Mouse (Mus musculus) liver, embryonic 14.5 days (tissue): ENCODE data around the gene Sim1. TPM values are rescaled to one million over a fixed set of nuclear protein-coding genes. Genes with fewer than 3 reads are reported as not detected.

Experiments used
- ATAC-seq: fragments of 200-750 bp; cut with Nextera tagmentation; 2 replicates; pipeline ENCODE4 v1.8.0; 2017; ENCODE audit warnings: moderate number of reproducible peaks, mild to moderate bottlenecking, moderate library complexity; ENCODE audit not compliant: insufficient read depth
- DNase-seq, 3 experiments: peaks; one replicate each; pipeline ENCODE4 v3.0.0-alpha.2; 2012 to 2013; ENCODE audit warnings: low read depth in 3 of 3, low spot score in 3 of 3
- H3K27ac ChIP-seq: fragments of 300-500 bp; sonication (generic); 2 replicates; pipeline ENCODE4 v1.5.1; 2014; ENCODE audit warnings: moderate library complexity, mild to moderate bottlenecking, control low read depth, inconsistent platforms
- H3K27me3 ChIP-seq: fragments of 300-500 bp; sonication (generic); 2 replicates; pipeline ENCODE4 v1.6.1; 2014; ENCODE audit warnings: mild to moderate bottlenecking, low read length, moderate library complexity; ENCODE audit not compliant: control insufficient read depth, insufficient read depth
- H3K36me3 ChIP-seq: fragments of 300-500 bp; sonication (generic); replicated peaks from 2 replicates; pipeline ENCODE4 v1.6.1; 2014; ENCODE audit warnings: low read depth; ENCODE audit not compliant: control insufficient read depth, insufficient read depth
- H3K4me1 ChIP-seq, 2 experiments: fragments of 200-500 bp in 1 of 2; fragments of 300-500 bp in 1 of 2; sonication (generic) in 1 of 2; replicated peaks; 2 replicates each; pipeline ENCODE4 v1.6.1; 2012 to 2014; ENCODE audit warnings: antibody characterized with exemption in 1 of 2, inconsistent platforms in 1 of 2, low read length in 1 of 2; ENCODE audit not compliant: control insufficient read depth in 2 of 2, insufficient read depth in 2 of 2
- H3K4me2 ChIP-seq: fragments of 300-500 bp; sonication (generic); 2 replicates; pipeline ENCODE4 v1.6.1; 2014; ENCODE audit warnings: low read depth, mild to moderate bottlenecking, control low read depth, moderate library complexity
- H3K4me3 ChIP-seq, 2 experiments: fragments of 200-500 bp in 1 of 2; fragments of 300-500 bp in 1 of 2; sonication (generic) in 1 of 2; 2 replicates each; pipeline ENCODE4 v1.5.1; 2012 to 2014; ENCODE audit warnings: low read depth in 2 of 2, low read length in 2 of 2, mild to moderate bottlenecking in 2 of 2, control low read depth in 1 of 2, inconsistent platforms in 1 of 2, moderate library complexity in 1 of 2; ENCODE audit not compliant: insufficient read depth in 1 of 2
- H3K9ac ChIP-seq: fragments of 300-500 bp; sonication (generic); replicated peaks from 2 replicates; pipeline ENCODE4 v1.6.1; 2014; ENCODE audit warnings: mild to moderate bottlenecking, control low read depth, moderate library complexity
- H3K9me3 ChIP-seq: fragments of 300-500 bp; sonication (generic); 2 replicates; pipeline ENCODE4 v1.6.1; 2016; ENCODE audit warnings: low read length, mixed read lengths; ENCODE audit not compliant: control insufficient read depth
- CTCF ChIP-seq: IDR thresholded peaks from 2 replicates; pipeline ENCODE4 v1.5.1; 2016; ENCODE audit warnings: antibody characterized with exemption, low read depth, control low read depth
- EP300 ChIP-seq: IDR thresholded peaks from 2 replicates; pipeline ENCODE4 v1.6.1; 2016; ENCODE audit warnings: antibody characterized with exemption, low read depth
- WGBS: fragments of 180-500 bp; shearing (Covaris S2); extraction: QIAGEN DNeasy Blood & Tissue Kit; methylation state at CpG from one replicate; pipeline ENCODE4 v1.1.7; 2014; ENCODE audit not compliant: insufficient replicate concordance; 5-methylcytosine and 5-hydroxymethylcytosine counted together
- polyA plus RNA-seq, 2 experiments: library from polyadenylated mRNA; depleted of rRNA in 1 of 2; stranded (reverse) in 1 of 2; unstranded in 1 of 2; fragments of >200 nt; fragmentation: Nextera tagmentation in 1 of 2; extraction: Ambion mirVana in 1 of 2; gene quantifications; 2 replicates each; pipeline versions ENCODE4 v1.2.1 to v1.2.3; 2012 to 2014

The Sim1 gene
- polyA plus RNA-seq (2012; rRNA removed) (not detected in 2 replicates), polyA plus RNA-seq (2014; fragmentation: Nextera tagmentation; extraction: Ambion mirVana) (not detected in 2 replicates)

- ATAC-seq (peak; percentile 72), DNase-seq (peak; percentile 24 to 34 (median 32))
- H3K9ac ChIP-seq = no peak within 1 kb of the TSS
- peak within 1 kb of the TSS in 1 of 2 experiments; percentile 5; a peak in 3 of 4 replicates for H3K4me3 ChIP-seq
- no peaks in the 10 kb centered on the region for H3K9me3 ChIP-seq
- no peak within 1 kb of the TSS for H3K27ac ChIP-seq
- no peaks in the 10 kb centered on the region; a peak in 1 of 4 replicates for H3K4me1 ChIP-seq
- H3K36me3 ChIP-seq = no peaks in the 10 kb centered on the region
- H3K4me2 ChIP-seq = peak within 1 kb of the TSS; percentile 48
- under 1% methylated on average over 55 of the region's 62 CpGs for WGBS
- H3K27me3 ChIP-seq = peaks cover 95% of the 10 kb centered on the region
- TF ChIP-seq EP300 = no peak
- TF ChIP-seq CTCF = no peak
Observed at GRCm38 (mm10) chr10:50894170-50894991, at the start of gene Sim1. Gene Sim1, plus strand, starts transcription at chr10:50894754.

- H3K9me3 ChIP-seq = no peaks in the 10 kb centered on the region
- no peaks in the 10 kb centered on the region for H3K36me3 ChIP-seq
- 41% methylated on average over 4 of the region's 4 CpGs for WGBS
- no peak for DNase-seq
- H3K4me3 ChIP-seq = no peak overlapping the region
- H3K27ac ChIP-seq = no peak overlapping the region
- H3K9ac ChIP-seq = no peak overlapping the region
- no peak for TF ChIP-seq EP300
- no peak for TF ChIP-seq CTCF
- no peaks in the 10 kb centered on the region for H3K27me3 ChIP-seq
- no peak for ATAC-seq
- no peaks in the 10 kb centered on the region for H3K4me1 ChIP-seq
- no peak overlapping the region for H3K4me2 ChIP-seq
Observed at GRCm38 (mm10) chr10:50868202-50868601, 26.4 kb upstream of the Sim1 start.

GRCm38 (mm10) chr10:50876952-50877351, 17.6 kb upstream of the Sim1 start:
- no peak overlapping the region for H3K4me3 ChIP-seq
- no peak overlapping the region for H3K4me2 ChIP-seq
- H3K4me1 ChIP-seq = no peaks in the 10 kb centered on the region
- ATAC-seq (no peak), DNase-seq (no peak)
- no peaks in the 10 kb centered on the region for H3K36me3 ChIP-seq
- TF ChIP-seq CTCF = no peak
- TF ChIP-seq EP300 = no peak
- no peak overlapping the region for H3K9ac ChIP-seq
- no peak overlapping the region for H3K27ac ChIP-seq
- 19% methylated on average over 5 of the region's 5 CpGs for WGBS
- no peaks in the 10 kb centered on the region for H3K27me3 ChIP-seq
- no peaks in the 10 kb centered on the region for H3K9me3 ChIP-seq

- Histone ChIP-seq H3K27me3 (no peaks in the 10 kb centered on the region; the same call in 1 of the 2 replicates), H3K9me3 (no peaks in the 10 kb centered on the region), H3K4me1 (no peaks in the 10 kb centered on the region), H3K36me3 (no peaks in the 10 kb centered on the region), H3K27ac (no peak overlapping the region), H3K4me2 (no peak overlapping the region), H3K4me3 (no peak overlapping the region), H3K9ac (no peak overlapping the region)
- 9% methylated on average over 2 of the region's 2 CpGs for WGBS
- no peak for DNase-seq
- TF ChIP-seq EP300 (no peak), CTCF (peak; percentile 57)
- no peak for ATAC-seq
Observed at GRCm38 (mm10) chr10:50881476-50882069, 13.0 kb upstream of the Sim1 start.

GRCm38 (mm10) chr10:50882366-50882765, 12.2 kb upstream of the Sim1 start:
- no peak overlapping the region for H3K4me3 ChIP-seq
- 59% methylated on average over 2 of the region's 2 CpGs for WGBS
- no peak for ATAC-seq
- H3K27me3 ChIP-seq = no peaks in the 10 kb centered on the region; the same call in 1 of the 2 replicates
- no peaks in the 10 kb centered on the region for H3K36me3 ChIP-seq
- H3K4me2 ChIP-seq = no peak overlapping the region
- no peaks in the 10 kb centered on the region for H3K4me1 ChIP-seq
- H3K27ac ChIP-seq = no peak overlapping the region
- TF ChIP-seq CTCF (no peak), EP300 (no peak)
- no peak overlapping the region for H3K9ac ChIP-seq
- DNase-seq = no peak
- no peaks in the 10 kb centered on the region for H3K9me3 ChIP-seq
